Mouse (Mus musculus) cerebellum, adult 9-10 months (tissue): Measurements from ENCODE around the gene Dusp11.
"Not testable (repeated sequence)": the region's sequence is repeated elsewhere in the genome, so short reads cannot be mapped to it uniquely, and the experiment has no call there.

Source experiments
- DNase-seq: peaks from one replicate; pipeline ENCODE4 v3.0.0; 2022

Dusp11 gene

DNA sequence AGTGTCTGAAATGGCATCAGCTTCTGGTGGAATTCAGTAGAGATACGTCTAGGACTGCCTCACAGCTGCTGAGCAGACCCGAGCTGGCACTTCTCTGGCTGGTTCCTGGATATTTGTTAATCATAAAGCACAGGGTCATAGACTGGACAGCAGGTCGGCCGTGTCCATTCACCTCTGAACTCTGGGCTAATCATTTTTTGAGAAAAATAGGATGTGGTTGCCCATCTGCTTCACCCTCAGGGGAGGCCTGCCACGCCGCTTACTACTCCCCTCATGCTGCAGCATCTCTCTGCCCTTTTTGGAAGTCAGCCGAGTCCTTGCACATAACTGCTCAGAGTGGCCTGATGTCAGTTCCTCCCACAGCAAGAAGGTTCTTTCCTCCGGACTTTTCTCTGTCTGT lies 27.4 kb downstream of the Dusp11 start:
- DNase-seq, result no peak

DNA sequence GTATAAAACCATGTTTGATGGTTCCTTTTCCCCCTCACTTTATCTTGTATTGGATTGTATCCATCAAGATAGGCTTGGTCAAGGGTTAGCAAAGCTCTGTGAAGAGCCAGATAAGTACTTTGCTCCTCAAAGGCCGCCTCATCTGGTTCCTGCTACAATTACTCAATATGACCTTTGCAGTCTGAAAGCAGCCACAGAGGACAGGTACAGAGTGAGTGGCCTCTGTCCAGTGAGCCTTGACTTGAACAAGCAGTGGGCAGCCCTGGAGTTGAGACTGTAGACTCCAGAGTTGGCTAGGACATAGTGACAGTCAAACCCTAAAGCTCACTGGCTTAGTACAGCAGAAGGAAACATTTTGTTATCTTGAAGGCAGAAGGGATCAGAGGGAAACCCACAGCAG lies 32.2 kb downstream of the Dusp11 start:
- DNase-seq, result no peak

DNA sequence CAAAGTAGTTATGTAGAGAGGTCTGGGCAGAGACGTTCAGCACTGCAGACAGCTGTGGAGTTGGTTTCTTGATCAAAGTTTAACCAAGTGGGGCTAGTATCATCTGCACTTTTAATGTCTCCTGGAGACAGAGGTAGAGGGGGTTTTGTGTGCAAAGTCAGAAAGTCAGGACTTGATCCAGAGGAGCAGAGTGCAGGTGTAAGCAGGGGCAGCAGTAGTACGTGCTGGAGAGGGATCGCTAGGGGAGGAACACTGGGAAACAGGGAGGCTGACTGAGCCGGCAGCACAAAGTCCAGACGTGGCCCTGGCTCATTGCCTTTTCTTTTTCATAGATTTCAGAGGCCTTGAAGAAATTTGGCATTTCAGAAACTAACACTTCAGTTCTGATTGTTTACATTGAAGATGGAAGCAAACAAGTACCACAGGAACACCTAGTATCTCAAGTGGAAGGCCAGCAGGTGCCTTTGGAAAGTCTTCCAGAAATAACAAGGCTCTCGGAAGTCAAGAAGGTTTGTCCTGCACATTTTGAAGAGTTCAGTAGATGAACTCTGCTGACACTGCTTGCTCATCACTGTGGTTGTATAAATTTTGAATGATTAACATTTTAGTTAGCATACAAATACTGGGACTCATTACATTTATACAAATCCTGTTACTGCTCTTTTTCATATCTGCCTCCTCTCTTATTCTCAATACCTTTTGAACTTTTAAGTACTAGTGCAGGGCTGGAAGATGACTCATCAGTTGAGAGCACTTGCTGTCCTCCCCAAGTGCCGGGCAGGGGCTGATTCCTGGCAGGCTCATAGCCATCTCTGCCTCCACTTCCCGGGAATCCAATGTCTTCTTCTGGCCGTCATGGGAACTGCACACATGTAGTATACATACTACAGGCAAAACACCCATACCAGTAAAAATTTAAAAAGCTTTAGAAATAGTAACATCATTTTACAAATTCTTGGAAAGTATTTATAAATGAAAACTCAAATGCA lies 33.7 kb downstream of the Dusp11 start:
- no peak for DNase-seq

DNA sequence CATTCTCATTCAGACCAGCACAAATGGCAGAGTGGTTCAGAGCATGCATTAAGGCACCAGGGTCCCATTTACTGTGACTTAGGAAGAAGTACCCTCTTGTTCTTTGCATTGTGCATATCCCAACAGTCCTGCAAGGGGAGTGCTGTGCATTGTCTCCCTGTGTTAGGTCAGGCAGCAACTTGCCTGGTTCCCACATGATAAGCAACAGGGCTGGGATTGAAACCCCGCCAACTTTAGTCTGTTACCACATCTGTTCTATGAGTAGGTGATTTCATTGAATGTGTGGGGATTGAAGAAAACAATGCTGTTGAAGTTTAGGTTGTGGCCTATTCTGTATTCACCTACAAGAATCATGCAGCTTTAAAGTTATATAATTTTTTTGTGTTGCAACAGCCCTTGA lies 34.8 kb downstream of the Dusp11 start:
- no peak for DNase-seq

DNA sequence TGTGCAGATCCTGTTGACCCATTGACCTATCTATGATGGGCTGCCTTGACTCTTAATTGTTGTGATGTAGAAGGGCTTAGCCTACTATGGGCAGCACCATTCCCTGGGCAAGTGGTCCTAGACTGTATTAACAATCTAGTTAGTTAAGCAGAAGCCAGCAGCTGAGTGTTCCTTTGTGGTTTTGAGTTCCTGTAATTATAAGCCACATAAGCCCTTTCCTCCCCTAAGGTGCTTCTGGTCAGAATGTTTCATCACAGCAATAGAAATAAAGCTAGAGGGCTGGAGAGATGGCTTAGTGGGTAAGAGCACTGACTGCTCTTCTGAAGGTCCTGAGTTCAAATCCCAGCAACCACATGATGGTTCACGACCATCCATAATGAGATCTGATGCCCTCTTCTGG lies 37.8 kb downstream of the Dusp11 start:
- no peak for DNase-seq

DNA sequence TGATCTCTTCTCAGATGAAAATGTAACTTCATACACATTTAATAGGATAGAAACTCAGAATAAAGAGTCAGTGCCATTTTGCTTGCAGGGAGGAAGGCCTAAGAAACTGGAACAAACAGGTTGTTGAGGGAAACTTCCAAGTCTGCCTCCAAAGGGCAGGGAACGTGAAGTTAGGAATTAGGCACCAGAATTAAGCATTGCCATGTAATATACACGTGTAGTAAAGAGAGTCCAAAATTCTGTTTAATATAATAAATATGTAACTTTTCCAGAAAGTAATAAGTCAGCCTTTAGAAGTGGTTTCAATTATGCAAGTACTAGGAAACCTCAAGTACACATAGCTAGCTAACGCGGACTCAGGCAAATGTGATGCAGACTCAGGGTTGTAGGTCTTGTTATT lies 42.1 kb downstream of the Dusp11 start:
- no peak for DNase-seq

DNA sequence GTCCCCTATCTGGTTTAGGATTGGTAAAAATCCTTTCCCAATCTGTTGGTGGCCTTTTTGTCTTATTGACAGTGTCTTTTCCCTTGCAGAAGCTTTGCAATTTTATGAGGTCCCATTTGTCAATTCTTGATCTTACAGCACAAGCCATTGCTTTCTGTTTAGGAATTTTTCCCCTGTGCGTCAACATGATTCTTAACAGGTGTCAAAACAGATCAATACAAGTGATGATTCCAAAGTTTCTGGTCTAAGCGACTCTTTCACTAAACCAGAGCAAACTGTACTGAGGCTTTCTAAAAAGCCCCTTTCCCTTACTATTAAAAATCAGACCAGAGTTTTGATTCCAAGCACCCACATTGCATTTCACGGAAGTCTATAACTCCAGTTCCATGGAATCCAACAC lies 43.1 kb downstream of the Dusp11 start:
- not testable (repeated sequence) for DNase-seq

DNA sequence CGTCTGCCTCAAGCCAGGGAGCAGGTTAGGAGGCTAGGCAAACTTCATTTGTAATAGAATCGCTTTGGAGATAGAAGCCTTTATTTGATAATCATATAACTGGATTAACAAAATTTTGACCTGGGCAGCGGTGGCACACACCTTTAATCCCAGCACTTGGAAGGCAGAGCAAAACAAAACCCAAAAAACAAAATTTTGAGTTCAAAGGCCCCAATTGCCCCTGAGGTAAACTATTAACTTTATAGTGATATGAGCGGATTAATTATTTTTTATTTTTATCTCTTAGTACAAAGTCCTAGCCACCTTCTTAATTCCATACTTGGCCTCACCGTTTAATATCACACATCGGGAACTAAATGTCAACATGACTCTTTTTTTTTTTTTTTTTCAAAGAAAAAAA lies 44.9 kb downstream of the Dusp11 start:
- no peak for DNase-seq

DNA sequence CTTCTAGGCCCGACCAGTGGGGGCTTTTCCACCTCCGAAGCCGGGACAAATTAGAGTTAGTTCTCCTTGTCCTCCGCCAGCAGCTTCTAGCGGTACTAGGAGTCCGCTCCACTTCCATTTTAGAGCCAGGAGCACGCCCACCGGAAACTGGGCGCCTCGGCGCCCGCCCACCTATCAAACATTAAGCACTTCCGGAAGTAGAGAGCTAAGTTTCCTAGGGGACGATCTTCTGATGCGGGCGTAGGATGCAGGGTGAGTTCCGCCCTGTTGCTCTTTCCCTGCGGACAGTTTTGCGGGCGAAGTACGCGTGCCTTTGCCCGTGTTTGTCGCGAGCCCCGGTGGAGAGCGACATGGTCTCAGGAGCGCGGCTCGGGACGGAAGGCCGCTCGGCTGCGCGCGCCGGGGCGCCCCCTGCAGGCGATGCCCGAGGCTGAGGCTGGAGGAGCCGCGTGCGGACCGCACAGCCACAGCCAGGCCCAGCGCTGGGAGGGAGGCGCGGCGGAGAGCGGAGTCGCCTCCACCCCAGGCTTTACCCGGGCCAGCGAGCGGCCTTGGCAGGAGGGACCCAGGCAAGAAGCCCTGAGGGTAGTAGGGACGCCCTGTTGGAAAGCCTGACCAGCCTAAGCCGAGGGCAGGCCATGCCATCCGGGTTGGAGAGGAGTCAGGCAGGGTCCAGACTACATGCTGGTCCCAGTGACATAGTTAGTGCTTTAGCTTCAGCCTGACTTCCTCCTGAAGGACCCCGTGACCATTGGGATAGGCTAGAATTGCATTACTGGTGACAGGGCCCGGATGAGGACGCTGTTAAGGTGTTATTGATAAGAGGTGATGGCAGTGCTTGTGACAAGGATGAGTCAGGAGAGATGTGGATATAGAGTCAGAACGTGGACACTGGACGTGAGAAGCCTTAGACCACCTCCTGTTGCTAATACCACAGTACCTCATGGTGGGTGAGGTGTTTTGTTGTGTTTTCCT lies 45.6 kb downstream of the Dusp11 start, which contains the start of gene Nat8f1:
Gene Nat8f1, minus strand, starts transcription at position 149 of the 975 bp plus-strand sequence.
- DNase-seq, result peak; percentile 89

DNA sequence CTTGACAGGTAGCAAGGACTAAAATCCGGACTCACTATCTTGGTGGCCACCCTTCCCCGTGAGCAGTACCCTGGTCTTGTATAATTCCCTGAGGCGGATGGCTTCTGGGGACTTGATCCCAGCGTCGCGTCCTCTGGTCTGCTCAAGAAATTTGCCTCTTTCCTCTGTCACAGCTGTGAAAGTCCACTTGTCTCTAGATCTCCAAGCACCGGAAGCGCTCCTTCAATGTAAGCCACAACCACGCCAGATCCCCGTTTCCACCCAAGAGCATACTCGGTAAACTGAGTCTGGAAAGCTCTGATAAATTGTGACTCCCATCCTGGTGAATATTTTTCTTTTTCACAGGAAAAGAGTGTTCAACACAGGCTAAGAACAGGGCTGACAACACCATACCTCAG lies 46.3 kb downstream of the Dusp11 start:
- DNase-seq, result peak; percentile 34

DNA sequence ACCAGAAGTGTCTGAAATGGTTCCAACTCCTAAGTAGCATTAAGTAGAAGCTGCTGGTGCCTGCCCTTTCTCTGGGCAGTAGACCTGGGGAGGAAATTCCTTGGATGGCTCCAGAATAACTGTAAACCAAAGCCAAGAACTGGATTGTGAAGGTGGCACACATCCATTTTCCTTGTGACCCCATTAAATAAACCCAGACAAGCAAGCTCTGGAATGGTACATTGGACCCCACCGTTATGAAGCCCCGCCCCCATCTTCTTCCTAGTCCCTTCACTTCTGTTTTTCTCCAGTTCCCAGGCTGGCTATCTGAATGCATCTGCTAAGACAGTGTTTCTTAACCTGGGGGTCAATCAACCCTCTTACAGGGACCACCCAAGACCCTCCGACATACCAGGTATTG lies 49.9 kb downstream of the Dusp11 start, which contains the start of gene Tprkb:
Gene Tprkb, plus strand, starts transcription at position 279 of the 400 bp plus-strand sequence.
- no peak for DNase-seq

DNA sequence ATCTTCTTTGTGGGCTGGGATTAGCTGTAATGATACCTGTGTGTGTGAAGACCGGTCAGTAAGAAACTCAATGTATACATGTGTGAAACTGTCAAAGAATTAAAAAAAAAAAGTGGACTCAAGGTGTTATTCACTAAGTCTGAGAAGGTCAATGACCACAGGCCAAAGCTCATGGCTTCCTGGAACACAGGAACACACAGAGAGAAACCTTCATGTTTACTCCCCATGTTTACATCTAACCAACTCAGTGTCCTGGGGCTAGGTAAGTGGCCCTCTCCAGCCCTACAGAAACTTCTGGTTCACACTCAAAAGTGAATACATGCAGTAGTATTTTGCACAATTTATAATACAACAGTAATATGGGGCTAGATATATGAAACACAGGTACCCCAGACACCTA lies 51.8 kb downstream of the Dusp11 start:
- DNase-seq, result no peak

DNA sequence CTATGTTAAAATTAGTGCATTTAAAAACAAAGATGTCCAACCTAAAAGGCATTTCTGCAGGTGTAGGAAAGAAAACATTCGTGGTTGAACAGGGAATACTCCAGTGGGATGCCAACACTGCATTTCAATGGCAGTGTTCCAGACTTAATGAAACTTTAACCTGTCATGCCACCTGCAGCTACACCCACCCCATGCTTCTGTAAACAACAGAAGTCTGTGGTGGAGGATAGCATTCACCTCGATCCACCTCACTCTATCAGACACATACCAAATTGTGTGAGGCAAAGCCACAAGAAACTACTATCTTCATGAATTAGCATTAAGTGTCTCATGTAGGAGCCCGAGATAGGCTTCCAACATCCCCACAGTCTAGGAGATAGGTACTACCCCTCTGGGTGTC lies 53.1 kb downstream of the Dusp11 start:
- DNase-seq, result no peak

DNA sequence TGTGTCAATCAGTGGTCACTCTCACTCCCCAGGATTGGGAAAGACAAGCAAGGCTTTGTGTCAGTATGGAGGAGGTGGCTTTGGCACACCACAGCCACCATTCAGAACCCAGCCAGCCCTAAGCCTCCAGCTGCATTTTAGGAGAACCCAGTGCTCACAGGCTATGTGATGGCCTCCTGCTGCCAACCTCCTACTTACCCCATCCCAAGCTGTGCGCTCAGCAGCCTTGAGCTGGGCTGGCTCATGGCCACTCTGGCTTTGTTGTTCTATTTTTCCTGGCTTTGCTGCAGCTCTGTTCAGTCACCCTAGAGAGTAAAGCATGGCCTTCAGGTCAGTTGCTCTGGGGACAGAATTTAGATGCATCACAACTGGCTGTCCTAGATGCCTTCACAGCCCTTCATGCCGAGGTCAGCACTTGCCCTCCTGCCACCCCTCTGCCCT lies 54.5 kb downstream of the Dusp11 start:
- DNase-seq, result peak; percentile 47

DNA sequence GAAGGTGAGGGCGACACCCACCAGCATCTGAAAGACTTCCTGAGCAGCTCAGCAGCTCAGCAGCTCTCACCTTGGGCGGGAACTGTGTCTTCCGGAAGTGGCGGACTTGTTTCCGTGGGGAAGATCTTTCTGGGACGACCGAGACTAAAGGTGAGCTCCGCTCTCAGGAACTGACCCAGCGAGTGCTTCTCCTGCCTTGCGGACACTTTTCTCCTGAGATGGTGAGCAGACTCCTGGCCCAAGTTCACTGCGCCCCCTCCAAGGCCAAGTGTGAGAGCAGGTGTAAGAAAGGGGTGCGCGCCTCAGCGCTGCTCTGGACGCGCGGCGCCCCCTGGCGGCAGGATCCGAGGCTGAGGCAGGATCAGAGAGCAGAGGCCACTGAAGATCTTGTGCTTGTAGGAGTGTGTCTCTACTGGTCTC lies 56.8 kb downstream of the Dusp11 start, which contains the start of gene Nat8f4:
Gene Nat8f4, minus strand, starts transcription at position 243 of the 420 bp plus-strand sequence.
- peak; percentile 86 for DNase-seq

DNA sequence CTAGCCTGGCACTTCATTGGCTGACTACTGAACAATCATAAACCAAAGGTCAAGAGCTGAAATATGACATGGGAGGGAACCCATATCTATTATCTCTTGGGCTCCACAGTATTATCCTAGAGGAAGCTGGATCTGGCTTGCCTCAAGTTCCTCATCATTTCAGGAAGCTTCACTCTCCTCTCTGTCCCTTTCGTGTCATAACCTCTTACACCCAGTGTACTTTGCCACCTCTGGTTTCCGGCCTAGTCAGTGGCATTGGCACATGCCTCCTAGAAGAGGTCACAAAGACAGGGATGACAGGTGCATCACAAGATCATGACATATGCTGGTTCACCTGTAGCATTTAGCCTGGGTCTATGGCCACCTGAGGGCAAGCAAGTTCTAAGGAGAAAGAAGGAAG lies 59.2 kb downstream of the Dusp11 start:
- no peak for DNase-seq

DNA sequence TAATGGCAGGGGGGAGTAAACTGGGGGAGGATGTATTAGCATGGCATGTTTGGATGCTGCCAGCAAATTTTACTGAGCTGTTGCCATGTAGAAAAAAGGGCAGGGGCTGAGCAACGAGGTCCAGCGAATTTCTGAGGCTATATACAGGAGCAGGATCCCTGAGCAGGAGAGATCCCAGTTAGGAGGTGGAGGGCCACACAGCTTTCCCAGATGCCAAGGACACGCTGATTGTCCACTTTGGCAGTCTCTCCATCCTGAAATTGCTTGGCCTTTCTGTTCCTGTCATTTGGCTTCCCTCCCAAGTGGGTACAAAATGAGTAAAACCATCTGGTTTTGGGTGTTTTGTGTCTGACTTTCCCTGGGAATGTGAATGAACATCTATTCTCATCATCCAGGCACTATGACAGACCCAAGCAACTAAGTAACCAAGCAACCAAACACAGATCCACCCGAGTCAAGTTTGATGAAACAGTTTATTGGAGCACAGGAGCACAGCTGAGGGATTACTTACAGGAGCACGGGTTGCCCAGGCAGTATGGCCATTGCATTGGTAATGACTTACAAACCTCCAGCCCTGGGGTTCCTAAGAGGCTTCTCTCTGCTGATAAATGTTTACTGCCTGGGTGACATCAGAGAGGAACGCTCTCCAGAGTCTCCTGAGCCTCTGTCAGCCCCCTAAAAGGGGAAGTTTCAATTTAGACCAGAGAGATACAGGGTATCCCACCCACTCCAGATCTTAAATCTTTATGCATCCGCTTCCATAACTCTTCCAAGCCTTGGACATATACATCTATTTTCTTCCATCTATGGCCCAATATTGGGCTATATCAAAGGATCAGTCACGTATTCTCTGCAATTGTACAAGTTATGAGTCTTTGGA lies 62.6 kb downstream of the Dusp11 start:
- not testable (repeated sequence) for DNase-seq

DNA sequence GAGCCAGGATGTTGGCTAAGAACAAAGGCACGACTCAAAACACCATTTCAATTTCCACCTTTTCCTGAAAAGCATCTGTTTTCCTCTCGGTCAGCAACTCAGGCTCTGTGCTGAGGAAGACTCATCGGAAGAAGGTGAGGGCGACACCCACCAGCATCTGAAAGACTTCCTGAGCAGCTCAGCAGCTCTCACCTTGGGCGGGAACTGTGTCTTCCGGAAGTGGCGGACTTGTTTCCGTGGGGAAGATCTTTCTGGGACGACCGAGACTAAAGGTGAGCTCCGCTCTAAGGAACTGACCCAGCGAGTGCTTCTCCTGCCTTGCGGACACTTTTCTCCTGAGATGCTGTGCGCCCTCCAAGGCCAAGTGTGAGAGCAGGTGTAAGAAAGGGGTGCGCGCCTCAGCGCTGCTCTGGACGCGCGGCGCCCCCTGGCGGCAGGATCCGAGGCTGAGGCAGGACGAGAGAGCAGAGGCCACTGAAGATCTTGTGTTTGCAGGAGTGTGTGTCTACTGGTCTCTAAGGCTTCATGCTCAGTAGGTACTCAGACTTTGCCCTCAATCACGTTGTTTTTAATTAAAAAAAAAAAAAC lies 66.3 kb downstream of the Dusp11 start:
- DNase-seq, result peak; percentile 47
